Mouse (Mus musculus) liver, embryonic 12.5 days (tissue): ENCODE results near the gene Olfr429. TPM values are rescaled to one million over a fixed set of nuclear protein-coding genes. Genes with fewer than 3 reads are reported as not detected.
"Not testable (repeated sequence)": the region's sequence is repeated elsewhere in the genome, so short reads cannot be mapped to it uniquely, and the experiment has no call there.

Experiments used
- ATAC-seq: fragments of 200-750 bp; cut with Nextera tagmentation; 2 replicates; pipeline ENCODE4 v1.8.0; 2017; ENCODE audit warnings: moderate number of reproducible peaks, mild to moderate bottlenecking, moderate library complexity
- H3K27ac ChIP-seq: fragments of 300-500 bp; sonication (generic); 2 replicates; pipeline ENCODE4 v1.5.1; 2016; ENCODE audit warnings: mild to moderate bottlenecking
- H3K27me3 ChIP-seq: fragments of 300-500 bp; sonication (generic); replicated peaks from 2 replicates; pipeline ENCODE4 v1.6.1; 2016; ENCODE audit warnings: mild to moderate bottlenecking, moderate library complexity
- H3K36me3 ChIP-seq: fragments of 300-500 bp; sonication (generic); 2 replicates; pipeline ENCODE4 v1.6.1; 2016; ENCODE audit warnings: mild to moderate bottlenecking, moderate library complexity
- H3K4me1 ChIP-seq: fragments of 300-500 bp; sonication (generic); 2 replicates; pipeline ENCODE4 v1.6.1; 2016
- H3K4me2 ChIP-seq: fragments of 300-500 bp; sonication (generic); 2 replicates; pipeline ENCODE4 v1.6.1; 2016; ENCODE audit warnings: mild to moderate bottlenecking, moderate library complexity
- H3K4me3 ChIP-seq: fragments of 300-500 bp; sonication (generic); 2 replicates; pipeline ENCODE4 v1.5.1; 2016; ENCODE audit warnings: mild to moderate bottlenecking, moderate library complexity
- H3K9ac ChIP-seq: fragments of 300-500 bp; sonication (generic); 2 replicates; pipeline ENCODE4 v1.6.1; 2016; ENCODE audit warnings: mild to moderate bottlenecking, moderate library complexity
- H3K9me3 ChIP-seq: fragments of 300-500 bp; sonication (generic); replicated peaks from 2 replicates; pipeline ENCODE4 v1.6.1; 2016; ENCODE audit warnings: mild to moderate bottlenecking, moderate library complexity
- WGBS: fragments of 180-500 bp; shearing (Covaris S2); methylation state at CpG from one replicate; pipeline ENCODE4 v1.1.7; 2016; ENCODE audit not compliant: insufficient replicate concordance; 5-methylcytosine and 5-hydroxymethylcytosine counted together
- polyA plus RNA-seq: library from polyadenylated mRNA; unstranded; fragments of >200 nt; fragmentation: Nextera tagmentation; extraction: Ambion mirVana; gene quantifications from 2 replicates; pipeline ENCODE4 v1.2.1, GENCODE M21; 2016

The Olfr429 gene
- not detected in 2 replicates for polyA plus RNA-seq

DNA sequence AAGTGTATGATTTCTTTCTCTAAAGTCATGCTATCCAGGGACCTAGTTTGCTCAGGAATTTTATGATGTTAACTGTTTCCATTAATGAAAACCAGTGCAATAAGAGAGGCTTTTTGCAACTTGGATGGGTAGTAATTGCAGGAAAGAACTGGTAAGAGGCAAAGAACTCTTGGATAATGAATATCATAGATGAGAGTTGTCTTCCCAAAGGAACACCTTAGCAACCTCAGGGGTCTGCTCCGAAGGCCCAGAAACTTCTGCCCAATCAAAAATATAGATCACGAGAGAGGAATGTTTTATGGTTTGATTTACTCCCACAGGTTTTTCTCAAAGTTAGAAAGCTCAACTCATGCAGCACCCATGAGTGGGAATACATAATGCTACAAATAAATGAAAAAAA, at the start of gene Olfr429:
TSS of gene Olfr429 (plus strand) at position 301 of the 400 bp plus-strand sequence.
- 74% methylated on average over 2 of the region's 2 CpGs for WGBS
- Histone ChIP-seq H3K9ac (no peak within 1 kb of the TSS), H3K4me1 (no peaks in the 10 kb centered on the region), H3K36me3 (no peaks in the 10 kb centered on the region), H3K9me3 (no peaks in the 10 kb centered on the region), H3K4me2 (no peak within 1 kb of the TSS), H3K27me3 (no peaks in the 10 kb centered on the region), H3K4me3 (no peak within 1 kb of the TSS), H3K27ac (no peak within 1 kb of the TSS)
- ATAC-seq: no peak

- H3K4me3 ChIP-seq: no peak overlapping the region
- H3K4me1 ChIP-seq: no peaks in the 10 kb centered on the region
- H3K9me3 ChIP-seq: no peaks in the 10 kb centered on the region
- H3K4me2 ChIP-seq: no peak overlapping the region
- H3K36me3 ChIP-seq: no peaks in the 10 kb centered on the region
- no peak overlapping the region for H3K27ac ChIP-seq
- H3K27me3 ChIP-seq: no peaks in the 10 kb centered on the region
- 46% methylated on average over 4 of the region's 4 CpGs for whole genome bisulfite sequencing
- no peak for ATAC-seq
- H3K9ac ChIP-seq: no peak overlapping the region
Measured at GRCm38 (mm10) chr1:174035841-174036240, 48.3 kb upstream of the Olfr429 start.

- no peaks in the 10 kb centered on the region for H3K9me3 ChIP-seq
- WGBS: 86% methylated on average over 3 of the region's 3 CpGs
- H3K4me2 ChIP-seq: no peak overlapping the region
- H3K9ac ChIP-seq: no peak overlapping the region
- no peak overlapping the region for H3K27ac ChIP-seq
- H3K36me3 ChIP-seq: no peaks in the 10 kb centered on the region
- H3K4me1 ChIP-seq: no peaks in the 10 kb centered on the region
- no peak overlapping the region for H3K4me3 ChIP-seq
- no peak for ATAC-seq
- H3K27me3 ChIP-seq: no peaks in the 10 kb centered on the region
Measured at GRCm38 (mm10) chr1:174038480-174038879, 45.7 kb upstream of the Olfr429 start.

DNA sequence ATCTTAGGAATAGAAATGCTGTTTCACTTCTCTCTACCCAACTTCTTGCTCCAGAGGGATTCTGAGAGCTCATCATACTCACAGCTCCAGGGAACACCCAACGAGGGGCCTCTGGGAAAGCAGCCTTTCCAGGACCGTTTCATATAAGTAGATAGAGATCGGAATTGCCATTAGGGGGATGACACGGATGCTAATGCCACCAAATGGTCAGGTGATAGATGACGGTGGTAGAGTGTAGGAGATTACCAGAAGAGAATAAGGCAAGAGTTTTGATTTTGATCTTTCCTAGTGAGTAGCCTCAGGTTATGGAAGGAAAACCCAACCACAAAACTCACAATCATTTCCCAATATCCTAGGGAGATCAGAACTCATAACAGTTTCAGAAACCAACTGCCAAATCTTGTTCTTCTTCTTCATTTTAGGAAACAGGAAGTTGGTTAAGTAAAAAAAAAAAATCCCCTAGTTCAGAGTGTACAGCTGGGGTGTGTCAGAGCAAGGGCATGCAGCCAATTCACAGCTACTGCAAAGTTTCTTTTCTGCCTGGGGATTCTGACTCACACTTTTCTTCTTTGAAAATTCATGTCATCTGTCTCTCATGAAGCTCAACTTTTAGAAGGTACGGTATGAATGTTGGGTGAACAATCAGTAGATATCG, 43.5 kb upstream of the Olfr429 start, which contains the start of gene Olfr433:
TSS of gene Olfr433 (plus strand) at position 183 of the 655 bp plus-strand sequence.
- H3K4me1 ChIP-seq: no peaks in the 10 kb centered on the region
- no peak within 1 kb of the TSS for H3K27ac ChIP-seq
- H3K9me3 ChIP-seq: no peaks in the 10 kb centered on the region
- H3K27me3 ChIP-seq: no peaks in the 10 kb centered on the region
- H3K4me2 ChIP-seq: no peak within 1 kb of the TSS
- H3K9ac ChIP-seq: no peak within 1 kb of the TSS
- no peak within 1 kb of the TSS for H3K4me3 ChIP-seq
- no peaks in the 10 kb centered on the region for H3K36me3 ChIP-seq
- no peak for ATAC-seq
- 53% methylated on average over 7 of the region's 7 CpGs for WGBS

DNA sequence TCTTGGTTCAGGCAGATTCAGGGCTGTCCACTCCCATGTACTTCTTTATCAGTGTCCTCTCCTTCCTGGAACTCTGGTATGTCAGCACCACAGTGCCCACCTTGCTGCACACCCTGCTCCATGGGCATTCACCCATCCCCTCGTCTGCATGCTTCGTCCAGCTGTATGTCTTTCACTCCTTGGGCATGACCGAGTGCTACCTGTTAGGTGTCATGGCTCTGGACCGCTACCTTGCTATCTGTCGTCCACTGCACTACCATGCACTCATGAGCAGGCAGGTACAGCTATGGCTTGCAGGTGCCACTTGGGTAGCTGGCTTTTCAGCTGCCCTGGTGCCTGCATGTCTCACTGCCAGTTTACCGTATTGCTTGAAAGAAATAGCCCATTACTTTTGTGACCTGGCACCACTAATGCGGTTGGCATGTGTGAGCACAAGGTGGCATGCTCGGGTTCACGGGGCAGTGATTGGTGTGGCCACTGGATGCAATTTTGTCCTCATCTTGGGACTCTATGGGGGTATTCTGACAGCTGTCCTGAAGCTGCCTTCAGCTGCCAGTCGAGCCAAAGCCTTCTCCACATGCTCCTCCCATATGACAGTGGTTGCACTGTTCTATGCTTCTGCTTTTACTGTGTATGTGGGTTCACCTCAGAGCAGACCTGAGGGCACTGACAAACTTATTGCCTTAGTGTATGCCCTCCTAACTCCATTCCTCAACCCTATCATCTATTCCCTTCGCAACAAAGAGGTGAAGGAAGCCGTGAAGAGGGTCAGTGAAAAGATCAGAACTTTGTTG, 41.8 kb upstream of the Olfr429 start:
- H3K4me3 ChIP-seq, H3K4me2 ChIP-seq, H3K4me1 ChIP-seq, H3K36me3 ChIP-seq, H3K27ac ChIP-seq, H3K9ac ChIP-seq, H3K27me3 ChIP-seq, ATAC-seq, H3K9me3 ChIP-seq: not testable (repeated sequence)
- WGBS: 69% methylated on average over 12 of the region's 12 CpGs

DNA sequence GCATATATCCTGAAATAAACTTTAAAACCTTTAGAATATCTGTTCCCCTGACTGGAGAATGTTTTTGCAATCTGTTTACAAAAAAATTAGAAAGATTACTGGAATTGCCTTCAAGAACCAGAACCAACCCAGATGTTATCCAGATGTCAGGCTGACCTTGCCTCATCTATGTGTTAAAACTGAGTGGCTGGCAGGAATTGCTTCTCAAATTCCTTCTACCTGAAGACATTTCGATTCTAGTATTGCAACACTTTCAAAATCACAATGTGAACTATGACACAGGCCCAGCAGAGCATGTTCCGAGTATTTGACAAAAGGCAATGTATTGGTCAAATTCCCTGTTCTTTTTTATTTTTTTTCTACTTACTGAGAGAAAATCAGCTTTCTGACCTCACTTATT, 39.7 kb upstream of the Olfr429 start:
- ATAC-seq: no peak
- H3K9me3 ChIP-seq: no peaks in the 10 kb centered on the region
- H3K4me1 ChIP-seq: no peaks in the 10 kb centered on the region
- no peaks in the 10 kb centered on the region for H3K27me3 ChIP-seq
- H3K27ac ChIP-seq: no peak overlapping the region
- H3K4me2 ChIP-seq: no peak overlapping the region
- H3K9ac ChIP-seq: no peak overlapping the region
- no peaks in the 10 kb centered on the region for H3K36me3 ChIP-seq
- WGBS: 50% methylated on average over 2 of the region's 2 CpGs
- H3K4me3 ChIP-seq: no peak overlapping the region

GRCm38 (mm10) chr1:174048227-174048626, 35.9 kb upstream of the Olfr429 start:
- not testable (repeated sequence) for ATAC-seq
- WGBS: 43% methylated on average over 6 of the region's 6 CpGs

GRCm38 (mm10) chr1:174048893-174049292, 35.2 kb upstream of the Olfr429 start, which contains the start of gene Olfr432:
Gene Olfr432 (plus strand): TSS chr1:174049205.
- Histone ChIP-seq H3K36me3 (no peaks in the 10 kb centered on the region), H3K9ac (no peak within 1 kb of the TSS), H3K4me2 (no peak within 1 kb of the TSS), H3K9me3 (no peaks in the 10 kb centered on the region), H3K27me3 (no peaks in the 10 kb centered on the region), H3K27ac (no peak within 1 kb of the TSS), H3K4me1 (no peaks in the 10 kb centered on the region), H3K4me3 (no peak within 1 kb of the TSS)
- WGBS: 39% methylated on average over 2 of the region's 2 CpGs
- no peak for ATAC-seq

More at GRCm38 (mm10) chr1:174048227-174048626, 35.9 kb upstream of the Olfr429 start:
- not testable (repeated sequence) for H3K9ac ChIP-seq, H3K9me3 ChIP-seq, H3K36me3 ChIP-seq, H3K4me3 ChIP-seq, H3K27ac ChIP-seq, H3K4me1 ChIP-seq, H3K4me2 ChIP-seq, H3K27me3 ChIP-seq

DNA sequence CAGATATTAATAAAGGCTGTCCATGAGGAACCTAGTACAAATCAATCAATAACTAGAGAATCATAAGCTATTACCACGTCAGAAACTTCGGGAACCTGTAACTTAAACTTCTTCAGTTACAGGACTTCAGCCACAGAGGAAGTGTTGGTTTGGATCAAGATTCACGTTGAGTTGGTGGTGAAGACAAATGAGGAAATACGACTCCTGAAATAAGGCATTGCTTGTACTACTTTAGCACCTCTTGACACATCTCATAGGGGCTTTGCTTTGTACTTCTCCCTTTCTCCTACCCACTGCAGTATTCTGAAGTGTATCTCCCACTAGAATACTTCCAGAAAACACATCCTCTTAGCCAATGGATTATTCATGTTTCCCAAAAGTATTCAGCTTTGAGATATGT, 34.8 kb upstream of the Olfr429 start:
- ATAC-seq, H3K27me3 ChIP-seq: not testable (repeated sequence)
- 21% methylated on average over 4 of the region's 4 CpGs for WGBS

DNA sequence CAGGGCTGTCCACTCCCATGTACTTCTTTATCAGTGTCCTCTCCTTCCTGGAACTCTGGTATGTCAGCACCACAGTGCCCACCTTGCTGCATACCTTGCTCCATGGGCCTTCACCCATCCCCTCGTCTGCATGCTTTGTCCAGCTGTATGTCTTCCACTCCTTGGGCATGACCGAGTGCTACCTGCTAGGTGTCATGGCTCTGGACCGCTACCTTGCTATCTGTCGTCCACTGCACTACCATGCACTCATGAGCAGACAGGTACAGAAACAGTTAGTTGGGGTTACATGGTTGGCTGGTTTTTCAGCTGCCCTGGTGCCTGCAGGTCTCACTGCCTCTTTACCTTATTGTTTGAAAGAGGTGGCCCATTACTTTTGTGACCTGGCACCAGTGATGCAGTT, 33.6 kb upstream of the Olfr429 start:
- WGBS: 68% methylated on average over 4 of the region's 4 CpGs
- Histone ChIP-seq H3K9me3 (no peaks in the 10 kb centered on the region), H3K4me2 (no peak overlapping the region), H3K4me1 (no peaks in the 10 kb centered on the region), H3K27ac (no peak overlapping the region), H3K9ac (no peak overlapping the region), H3K27me3 (no peaks in the 10 kb centered on the region), H3K36me3 (no peaks in the 10 kb centered on the region), H3K4me3 (no peak overlapping the region)
- ATAC-seq: no peak

More for the DNA sequence above, 34.8 kb upstream of the Olfr429 start:
- H3K4me2 ChIP-seq, H3K4me3 ChIP-seq, H3K36me3 ChIP-seq, H3K9ac ChIP-seq, H3K9me3 ChIP-seq, H3K27ac ChIP-seq, H3K4me1 ChIP-seq: not testable (repeated sequence)

GRCm38 (mm10) chr1:174051515-174051914, 32.6 kb upstream of the Olfr429 start:
- WGBS: 65% methylated on average over 4 of the region's 4 CpGs
- no peaks in the 10 kb centered on the region for H3K36me3 ChIP-seq
- no peak overlapping the region for H3K4me2 ChIP-seq
- H3K27ac ChIP-seq: no peak overlapping the region
- H3K4me1 ChIP-seq: no peaks in the 10 kb centered on the region
- H3K9me3 ChIP-seq: no peaks in the 10 kb centered on the region
- H3K9ac ChIP-seq: no peak overlapping the region
- H3K27me3 ChIP-seq: no peaks in the 10 kb centered on the region
- no peak overlapping the region for H3K4me3 ChIP-seq
- ATAC-seq: no peak

- H3K9me3 ChIP-seq: no peaks in the 10 kb centered on the region
- ATAC-seq: no peak
- 62% methylated on average over 5 of the region's 5 CpGs for WGBS
Measured at GRCm38 (mm10) chr1:174051931-174052536, 32.1 kb upstream of the Olfr429 start.

More at GRCm38 (mm10) chr1:174051931-174052536, 32.1 kb upstream of the Olfr429 start:
- Histone ChIP-seq H3K36me3 (no peaks in the 10 kb centered on the region), H3K4me3 (no peak overlapping the region), H3K9ac (no peak overlapping the region), H3K4me1 (no peaks in the 10 kb centered on the region), H3K27me3 (no peaks in the 10 kb centered on the region), H3K27ac (no peak overlapping the region), H3K4me2 (no peak overlapping the region)
